Mouse (Mus musculus) neural tube, embryonic 15.5 days (tissue): Measurements from ENCODE around the gene Thsd7b. TPM values are rescaled to one million over a fixed set of nuclear protein-coding genes. Genes with fewer than 3 reads are reported as not detected.
A peak's percentile ranks its signal among the peaks of the same experiment; 100 is the strongest.
"Not testable (repeated sequence)": the region's sequence is repeated elsewhere in the genome, so short reads cannot be mapped to it uniquely, and the experiment has no call there.

Experiments used
- ATAC-seq: fragments of 200-750 bp; cut with Nextera tagmentation; 2 replicates; pipeline ENCODE4 v1.8.0; 2017; ENCODE audit warnings: mild to moderate bottlenecking, moderate TSS enrichment, moderate library complexity; ENCODE audit not compliant: low FRiP score
- H3K27ac ChIP-seq: fragments of 300-500 bp; sonication (generic); replicated peaks from 2 replicates; pipeline ENCODE4 v1.5.1; 2015; ENCODE audit warnings: mild to moderate bottlenecking, inconsistent platforms
- H3K27me3 ChIP-seq: fragments of 300-500 bp; sonication (generic); replicated peaks from 2 replicates; pipeline ENCODE4 v1.6.1; 2015; ENCODE audit warnings: inconsistent platforms
- H3K36me3 ChIP-seq: fragments of 300-500 bp; sonication (generic); 2 replicates; pipeline ENCODE4 v1.6.1; 2015; ENCODE audit warnings: inconsistent platforms
- H3K4me1 ChIP-seq: fragments of 300-500 bp; sonication (generic); 2 replicates; pipeline ENCODE4 v1.6.1; 2015; ENCODE audit warnings: inconsistent platforms
- H3K4me2 ChIP-seq: fragments of 300-500 bp; sonication (generic); 2 replicates; pipeline ENCODE4 v1.6.1; 2015; ENCODE audit warnings: inconsistent platforms, mild to moderate bottlenecking, moderate library complexity
- H3K4me3 ChIP-seq: fragments of 300-500 bp; sonication (generic); replicated peaks from 2 replicates; pipeline ENCODE4 v1.5.1; 2015; ENCODE audit warnings: mild to moderate bottlenecking, inconsistent platforms
- H3K9ac ChIP-seq: fragments of 300-500 bp; sonication (generic); replicated peaks from 2 replicates; pipeline ENCODE4 v1.6.1; 2015; ENCODE audit warnings: mild to moderate bottlenecking, inconsistent platforms
- H3K9me3 ChIP-seq: fragments of 300-500 bp; sonication (generic); replicated peaks from 2 replicates; pipeline ENCODE4 v1.6.1; 2016; ENCODE audit warnings: inconsistent platforms
- WGBS: fragments of 180-500 bp; shearing (Covaris S2); methylation state at CpG from one replicate; pipeline ENCODE4 v1.1.7; 2015; ENCODE audit warnings: mixed read lengths; 5-methylcytosine and 5-hydroxymethylcytosine counted together
- polyA plus RNA-seq: library from polyadenylated mRNA; unstranded; fragments of >200 nt; fragmentation: Nextera tagmentation; extraction: Ambion mirVana; gene quantifications from 2 replicates; pipeline ENCODE4 v1.2.1, GENCODE M21; 2015

Gene Thsd7b
- polyA plus RNA-seq, 1 experiment from 2014 or later: 10.9 TPM

GRCm38 (mm10) chr1:130167260-130167659 lies 894.2 kb downstream of the Thsd7b start:
- H3K27ac ChIP-seq: no peak overlapping the region
- no peak for ATAC-seq
- H3K4me1 ChIP-seq: no peaks in the 10 kb centered on the region
- 69% methylated on average over 2 of the region's 2 CpGs for WGBS
- no peaks in the 10 kb centered on the region for H3K27me3 ChIP-seq
- no peak overlapping the region for H3K4me2 ChIP-seq
- H3K9me3 ChIP-seq: no peaks in the 10 kb centered on the region
- H3K36me3 ChIP-seq: no peaks in the 10 kb centered on the region
- no peak overlapping the region for H3K4me3 ChIP-seq
- no peak overlapping the region for H3K9ac ChIP-seq

- no peaks in the 10 kb centered on the region for H3K27me3 ChIP-seq
- no peak overlapping the region for H3K9ac ChIP-seq
- H3K27ac ChIP-seq: no peak overlapping the region
- no peak overlapping the region for H3K4me3 ChIP-seq
- no peaks in the 10 kb centered on the region for H3K36me3 ChIP-seq
- WGBS: 67% methylated on average over 6 of the region's 6 CpGs
- ATAC-seq: no peak
- no peaks in the 10 kb centered on the region for H3K9me3 ChIP-seq
- no peak overlapping the region for H3K4me2 ChIP-seq
- no peaks in the 10 kb centered on the region for H3K4me1 ChIP-seq
Measured at GRCm38 (mm10) chr1:130169875-130170274, 896.8 kb downstream of the Thsd7b start.

- no peaks in the 10 kb centered on the region for H3K27me3 ChIP-seq
- no peak overlapping the region for H3K27ac ChIP-seq
- no peaks in the 10 kb centered on the region for H3K9me3 ChIP-seq
- H3K4me1 ChIP-seq: no peaks in the 10 kb centered on the region
- H3K36me3 ChIP-seq: no peaks in the 10 kb centered on the region
- H3K4me3 ChIP-seq: no peak overlapping the region
- H3K4me2 ChIP-seq: no peak overlapping the region
- no peak overlapping the region for H3K9ac ChIP-seq
- no peak for ATAC-seq
- WGBS: 13% methylated on average over 1 of the region's 1 CpGs
Measured at GRCm38 (mm10) chr1:130170290-130170689, 897.2 kb downstream of the Thsd7b start.

- not testable (repeated sequence) for H3K4me2 ChIP-seq, H3K4me1 ChIP-seq, H3K9ac ChIP-seq, H3K9me3 ChIP-seq, H3K4me3 ChIP-seq, H3K27ac ChIP-seq, H3K36me3 ChIP-seq, ATAC-seq, H3K27me3 ChIP-seq
- 96% methylated on average over 7 of the region's 7 CpGs for WGBS
Measured at GRCm38 (mm10) chr1:130186836-130187235, 913.7 kb downstream of the Thsd7b start.

GRCm38 (mm10) chr1:130192190-130193028 lies 919.3 kb downstream of the Thsd7b start:
- WGBS: 42% methylated on average over 6 of the region's 6 CpGs
- no peaks in the 10 kb centered on the region for H3K36me3 ChIP-seq
- H3K9me3 ChIP-seq: no peaks in the 10 kb centered on the region
- H3K4me2 ChIP-seq: no peak overlapping the region
- H3K27me3 ChIP-seq: no peaks in the 10 kb centered on the region
- ATAC-seq: peak; percentile 82
- H3K9ac ChIP-seq: no peak overlapping the region
- no peak overlapping the region for H3K4me3 ChIP-seq
- H3K4me1 ChIP-seq: no peaks in the 10 kb centered on the region
- H3K27ac ChIP-seq: no peak overlapping the region

- H3K9me3 ChIP-seq: no peaks in the 10 kb centered on the region
- no peak overlapping the region for H3K4me3 ChIP-seq
- no peaks in the 10 kb centered on the region for H3K36me3 ChIP-seq
- no peak overlapping the region for H3K27ac ChIP-seq
- no peak overlapping the region for H3K9ac ChIP-seq
- H3K4me2 ChIP-seq: no peak overlapping the region
- 79% methylated on average over 3 of the region's 3 CpGs for WGBS
- H3K4me1 ChIP-seq: no peaks in the 10 kb centered on the region
- ATAC-seq: no peak
- no peaks in the 10 kb centered on the region for H3K27me3 ChIP-seq
Measured at GRCm38 (mm10) chr1:130217404-130217803, 944.3 kb downstream of the Thsd7b start.

GRCm38 (mm10) chr1:130222904-130223303 lies 949.8 kb downstream of the Thsd7b start:
- Histone ChIP-seq H3K9ac (no peak overlapping the region), H3K27ac (no peak overlapping the region), H3K4me2 (no peak overlapping the region), H3K9me3 (no peaks in the 10 kb centered on the region), H3K4me3 (no peak overlapping the region), H3K27me3 (no peaks in the 10 kb centered on the region), H3K36me3 (no peaks in the 10 kb centered on the region), H3K4me1 (no peaks in the 10 kb centered on the region)
- WGBS: 87% methylated on average over 2 of the region's 2 CpGs
- ATAC-seq: no peak

- H3K9me3 ChIP-seq: no peaks in the 10 kb centered on the region
- ATAC-seq: no peak
- no peaks in the 10 kb centered on the region for H3K27me3 ChIP-seq
- H3K36me3 ChIP-seq: no peaks in the 10 kb centered on the region
- no peak overlapping the region for H3K27ac ChIP-seq
- no peak overlapping the region for H3K4me2 ChIP-seq
- H3K9ac ChIP-seq: no peak overlapping the region
- 67% methylated on average over 3 of the region's 3 CpGs for WGBS
- H3K4me1 ChIP-seq: no peaks in the 10 kb centered on the region
- no peak overlapping the region for H3K4me3 ChIP-seq
Measured at GRCm38 (mm10) chr1:130245563-130245962, 972.5 kb downstream of the Thsd7b start.

- not testable (repeated sequence) for H3K4me2 ChIP-seq, H3K27me3 ChIP-seq, H3K4me3 ChIP-seq, H3K4me1 ChIP-seq, H3K9me3 ChIP-seq, H3K27ac ChIP-seq, ATAC-seq, H3K36me3 ChIP-seq, H3K9ac ChIP-seq
- 77% methylated on average over 4 of the region's 4 CpGs for WGBS
Measured at GRCm38 (mm10) chr1:130246264-130246663, 973.2 kb downstream of the Thsd7b start.

- H3K27me3 ChIP-seq, H3K4me2 ChIP-seq, H3K4me1 ChIP-seq, H3K27ac ChIP-seq, H3K9me3 ChIP-seq, ATAC-seq, H3K36me3 ChIP-seq, H3K4me3 ChIP-seq, H3K9ac ChIP-seq: not testable (repeated sequence)
- WGBS: 95% methylated on average over 4 of the region's 4 CpGs
Measured at GRCm38 (mm10) chr1:130246930-130247329, 973.8 kb downstream of the Thsd7b start.

GRCm38 (mm10) chr1:130262046-130262445 lies 988.9 kb downstream of the Thsd7b start:
- Histone ChIP-seq H3K9ac (no peak overlapping the region), H3K4me2 (no peak overlapping the region), H3K4me1 (0 out of 2 replicates have a peak, but pooled peaks cover 2% of the 10 kb centered on the region), H3K27me3 (no peaks in the 10 kb centered on the region), H3K4me3 (no peak overlapping the region), H3K27ac (no peak overlapping the region), H3K9me3 (no peaks in the 10 kb centered on the region), H3K36me3 (no peaks in the 10 kb centered on the region)
- WGBS: 28% methylated on average over 6 of the region's 6 CpGs
- ATAC-seq: no peak
